Mouse (Mus musculus) cerebellum, adult 2 months (tissue): ENCODE measurements around the gene Bhlha15. TPM values are rescaled to one million over a fixed set of nuclear protein-coding genes. Genes with fewer than 3 reads are reported as not detected.
A peak's percentile ranks its signal among the peaks of the same experiment; 100 is the strongest.

Source experiments
- DNase-seq, 2 experiments: peaks; one replicate each; pipeline ENCODE4 v3.0.0; 2021
- H3K27ac ChIP-seq: fragments of 200-500 bp; 2 replicates; pipeline ENCODE4 v1.5.1; 2012; ENCODE audit warnings: low read length, control low read depth, inconsistent platforms; ENCODE audit not compliant: insufficient read depth
- H3K27me3 ChIP-seq: fragments of 200-500 bp; 2 replicates; pipeline ENCODE4 v1.6.1; 2012; ENCODE audit warnings: inconsistent platforms, mild to moderate bottlenecking, low read length, moderate library complexity; ENCODE audit not compliant: control insufficient read depth, insufficient read depth
- H3K4me1 ChIP-seq: fragments of 200-500 bp; 2 replicates; pipeline ENCODE4 v1.6.1; 2011; ENCODE audit warnings: low read length; ENCODE audit not compliant: control insufficient read depth, insufficient read depth
- H3K4me3 ChIP-seq: fragments of 200-500 bp; replicated peaks from 2 replicates; pipeline ENCODE3; 2011; ENCODE audit warnings: mild to moderate bottlenecking, low read depth, low read length, control low read depth; ENCODE audit not compliant: insufficient read depth
- CTCF ChIP-seq: fragments of 200-500 bp; IDR thresholded peaks from 2 replicates; pipeline ENCODE4 v1.5.1; 2011; ENCODE audit warnings: low read depth, mild to moderate bottlenecking, control low read depth, low read length, moderate library complexity, borderline replicate concordance; ENCODE audit not compliant: insufficient read depth
- POLR2A ChIP-seq: fragments of 200-500 bp; IDR thresholded peaks from 2 replicates; pipeline ENCODE4 v1.6.1; 2011; ENCODE audit warnings: low read length, control low read depth, borderline replicate concordance; ENCODE audit not compliant: insufficient read depth
- WGBS: fragments of 180-500 bp; shearing (Covaris S2); methylation state at CpG from one replicate; pipeline ENCODE4 v1.1.7; 2018; 5-methylcytosine and 5-hydroxymethylcytosine counted together
- polyA plus RNA-seq: library from polyadenylated mRNA; depleted of rRNA; stranded (reverse); fragments of >200 nt; gene quantifications from 2 replicates; pipeline ENCODE4 v1.2.3, GENCODE M21; 2012

The Bhlha15 gene
- polyA plus RNA-seq, 1 experiment = 0.15 TPM

DNA sequence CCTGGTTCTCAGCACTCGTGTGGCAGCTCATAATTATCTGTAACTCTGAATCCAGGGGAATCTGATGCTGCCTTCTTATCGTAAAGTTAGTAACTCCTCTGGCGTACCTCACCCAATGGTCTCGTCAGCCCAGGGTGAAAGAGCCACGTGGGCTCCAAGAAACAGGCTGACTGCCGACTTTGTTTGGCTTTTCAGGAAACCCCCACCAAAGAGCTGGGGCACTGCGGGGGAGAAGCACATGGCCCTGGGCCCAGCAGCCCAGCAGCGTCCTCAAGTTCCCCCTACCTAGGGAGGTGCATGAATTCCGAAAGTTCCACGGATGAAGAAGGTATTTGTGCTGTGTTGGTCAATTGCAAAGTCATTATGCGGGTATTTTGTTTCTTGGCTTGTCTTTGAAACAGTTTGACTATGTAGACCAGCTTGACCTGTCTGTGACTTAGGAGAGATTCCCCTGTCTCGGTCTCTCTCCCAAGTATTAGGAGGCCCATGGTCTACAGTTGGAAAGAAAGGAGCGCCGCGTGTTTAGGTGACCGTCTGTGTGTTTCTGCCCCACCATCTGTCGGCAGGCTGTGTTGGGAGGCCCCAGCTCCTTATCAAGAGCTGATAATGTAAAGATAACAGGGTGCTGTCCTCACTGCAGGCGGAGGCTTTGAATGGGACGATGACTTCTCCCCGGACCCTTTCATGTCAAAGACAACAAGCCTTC lies 7.4 kb upstream of the Bhlha15 start:
- WGBS = 67% methylated on average over 20 of the region's 20 CpGs
- Histone ChIP-seq H3K27me3 (no peaks in the 10 kb centered on the region), H3K4me1 (peaks cover 16% of the 10 kb centered on the region), H3K4me3 (no peak overlapping the region), H3K27ac (no peak overlapping the region)
- no peak for DNase-seq
- TF ChIP-seq CTCF (no peak), POLR2A (no peak)

DNA sequence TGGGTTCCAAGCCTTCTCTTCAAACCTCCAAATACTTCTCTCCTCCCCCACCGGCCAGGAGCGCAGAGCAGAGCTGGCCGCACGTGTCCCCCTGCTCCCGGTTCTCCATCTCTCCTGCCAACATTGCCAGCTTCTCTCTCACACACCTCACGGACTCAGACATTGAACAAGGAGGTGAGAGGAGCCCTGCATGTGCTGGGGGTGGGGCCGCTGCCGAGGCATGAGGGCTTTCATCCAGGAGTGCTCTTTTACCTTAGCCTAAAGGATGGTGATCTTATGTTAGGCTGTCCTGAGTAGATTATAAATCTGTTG lies 6.9 kb upstream of the Bhlha15 start:
- no peak overlapping the region for H3K27ac ChIP-seq
- TF ChIP-seq POLR2A (no peak), CTCF (no peak)
- DNase-seq = no peak
- WGBS = 50% methylated on average over 8 of the region's 8 CpGs
- peaks cover 16% of the 10 kb centered on the region for H3K4me1 ChIP-seq
- H3K4me3 ChIP-seq = no peak overlapping the region
- no peaks in the 10 kb centered on the region for H3K27me3 ChIP-seq

DNA sequence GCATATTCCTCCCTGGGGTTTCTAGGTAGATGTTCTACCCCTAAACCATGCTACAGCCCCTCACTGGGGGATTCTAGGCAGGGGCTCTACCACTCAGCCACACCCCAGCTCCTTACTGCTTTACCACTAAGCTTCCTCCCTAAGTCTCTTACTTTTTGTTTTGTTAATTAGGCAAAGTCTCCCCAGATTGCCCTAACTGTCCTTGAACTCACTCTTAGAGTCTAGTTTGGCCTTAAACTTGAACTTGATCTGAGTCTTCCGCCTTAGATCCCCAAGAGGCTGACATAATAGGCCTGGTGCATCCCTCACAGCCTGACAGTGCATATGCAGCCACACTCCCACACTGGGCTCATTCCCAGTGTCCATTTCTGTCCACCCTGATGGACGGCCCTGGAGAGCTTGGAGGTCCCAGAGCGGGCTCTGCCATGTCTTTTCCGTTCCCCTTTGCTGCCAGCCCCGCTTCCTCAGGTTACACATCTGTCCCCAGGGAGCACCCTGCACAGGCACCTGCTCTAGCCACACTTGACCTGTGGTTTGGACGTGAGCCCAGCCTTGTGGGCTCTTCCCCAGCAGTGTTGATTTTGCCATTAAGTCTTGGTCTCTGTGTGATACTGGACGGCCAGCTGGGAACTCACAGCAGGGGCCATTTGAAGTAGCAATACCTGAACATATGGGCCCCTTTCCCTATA lies 6.3 kb upstream of the Bhlha15 start:
- Histone ChIP-seq H3K4me1 (peaks cover 16% of the 10 kb centered on the region), H3K27me3 (no peaks in the 10 kb centered on the region), H3K27ac (no peak overlapping the region), H3K4me3 (no peak overlapping the region)
- WGBS = 55% methylated on average over 7 of the region's 7 CpGs
- no peak for TF ChIP-seq POLR2A
- TF ChIP-seq CTCF = no peak
- DNase-seq = no peak

DNA sequence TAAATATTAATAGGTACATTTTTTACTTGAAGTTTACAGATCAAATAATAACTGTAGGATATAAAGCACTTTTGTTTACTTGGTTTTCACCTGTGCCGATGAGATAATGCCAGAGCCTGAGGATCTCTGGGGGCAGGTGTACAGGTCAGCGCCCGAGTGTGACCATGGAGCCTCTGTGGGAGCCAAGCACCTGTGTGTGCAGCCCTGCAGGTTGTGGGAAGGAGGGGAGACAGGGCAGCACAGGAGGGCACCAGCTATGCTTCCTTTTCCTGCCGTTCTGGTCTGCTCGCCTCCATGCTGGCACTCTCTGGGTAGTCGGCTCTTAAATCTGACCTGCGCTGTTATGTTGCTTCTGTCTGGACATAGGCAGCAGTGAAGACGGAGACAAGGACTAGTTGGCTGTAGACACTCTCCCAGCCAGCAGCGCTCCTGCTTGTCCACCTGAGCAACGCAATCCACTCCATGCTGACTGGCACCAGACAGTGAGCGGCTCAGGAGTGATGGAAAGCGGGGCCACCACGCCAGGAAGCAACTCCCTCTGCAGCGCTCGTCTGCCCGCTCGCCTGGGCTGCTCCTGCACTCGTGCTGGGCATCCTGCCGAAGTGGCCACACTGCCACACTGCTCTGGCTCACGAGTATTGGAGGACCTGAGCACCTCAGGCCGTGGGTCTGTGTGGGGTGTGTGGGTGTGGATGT lies 5.6 kb upstream of the Bhlha15 start:
- no peak for TF ChIP-seq POLR2A
- TF ChIP-seq CTCF = no peak
- no peak overlapping the region for H3K27ac ChIP-seq
- no peaks in the 10 kb centered on the region for H3K27me3 ChIP-seq
- 22% methylated on average over 21 of the region's 21 CpGs for WGBS
- peaks cover 16% of the 10 kb centered on the region for H3K4me1 ChIP-seq
- no peak overlapping the region for H3K4me3 ChIP-seq
- DNase-seq = peak; percentile 51 to 57

DNA sequence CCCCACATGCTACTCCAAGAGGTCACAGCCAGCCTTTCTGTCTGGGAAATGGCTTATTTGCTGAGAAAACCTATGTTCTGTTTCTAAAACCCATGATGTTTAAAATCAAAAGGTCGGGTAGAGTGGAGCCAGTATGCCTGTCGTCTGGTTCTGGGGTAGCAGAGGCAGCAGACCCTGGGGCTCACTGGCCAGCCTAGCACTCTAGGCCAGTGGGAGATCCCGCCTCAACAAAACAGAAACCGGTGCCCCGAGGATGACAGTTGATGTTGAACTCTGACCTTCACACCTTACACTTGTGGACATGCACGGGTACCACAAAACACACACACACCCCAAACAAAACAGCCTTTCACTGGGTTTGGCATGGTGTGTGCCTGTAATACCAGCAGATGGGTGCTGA lies 1.7 kb upstream of the Bhlha15 start:
- TF ChIP-seq CTCF (no peak), POLR2A (no peak)
- Histone ChIP-seq H3K27me3 (no peaks in the 10 kb centered on the region), H3K4me1 (peaks cover 18% of the 10 kb centered on the region), H3K27ac (no peak overlapping the region), H3K4me3 (no peak overlapping the region)
- WGBS = 76% methylated on average over 6 of the region's 6 CpGs
- DNase-seq = no peak

DNA sequence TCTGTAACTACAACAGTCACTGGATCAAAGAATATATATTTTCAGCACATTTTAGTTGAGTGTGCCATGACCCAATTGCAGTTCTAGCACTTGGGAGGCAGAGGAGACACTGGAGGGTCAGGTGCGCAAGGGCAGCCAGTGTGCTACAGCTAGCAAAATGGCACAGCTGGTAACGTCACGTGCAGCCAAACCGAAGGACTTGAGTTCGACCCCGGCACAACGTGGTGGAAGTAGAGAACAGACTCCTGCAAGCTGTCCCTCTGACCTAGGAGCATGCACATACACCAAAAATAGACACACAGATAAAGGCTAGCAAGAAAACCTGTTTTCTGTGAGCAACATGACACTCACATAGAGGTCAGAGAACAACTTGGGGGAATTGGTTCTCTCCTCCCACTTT lies 759 bp upstream of the Bhlha15 start:
- DNase-seq = no peak
- Histone ChIP-seq H3K4me1 (peaks cover 11% of the 10 kb centered on the region), H3K27ac (no peak overlapping the region), H3K4me3 (no peak overlapping the region), H3K27me3 (no peaks in the 10 kb centered on the region)
- WGBS = 63% methylated on average over 7 of the region's 7 CpGs
- TF ChIP-seq CTCF (no peak), POLR2A (no peak)

DNA sequence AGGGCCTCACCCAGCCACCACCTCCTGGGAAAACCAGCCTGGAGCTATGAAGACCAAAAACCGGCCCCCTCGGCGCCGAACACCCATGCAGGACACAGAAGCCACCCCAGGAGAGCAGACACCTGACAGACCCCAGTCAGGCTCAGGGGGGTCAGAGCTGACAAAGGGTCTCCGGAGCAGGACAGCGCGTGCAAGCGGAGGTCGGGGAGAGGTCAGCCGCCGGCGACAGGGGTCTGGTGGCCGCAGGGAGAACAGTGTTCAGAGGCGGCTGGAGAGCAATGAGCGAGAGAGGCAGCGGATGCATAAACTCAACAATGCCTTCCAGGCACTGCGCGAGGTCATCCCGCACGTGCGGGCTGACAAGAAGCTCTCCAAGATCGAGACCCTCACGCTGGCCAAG lies 940 bp downstream of the Bhlha15 start:
- WGBS = 67% methylated on average over 23 of the region's 23 CpGs
- H3K4me3 ChIP-seq = no peak overlapping the region
- no peaks in the 10 kb centered on the region for H3K27me3 ChIP-seq
- TF ChIP-seq POLR2A (no peak), CTCF (no peak)
- DNase-seq = no peak
- peaks cover 8% of the 10 kb centered on the region for H3K4me1 ChIP-seq
- H3K27ac ChIP-seq = no peak overlapping the region

DNA sequence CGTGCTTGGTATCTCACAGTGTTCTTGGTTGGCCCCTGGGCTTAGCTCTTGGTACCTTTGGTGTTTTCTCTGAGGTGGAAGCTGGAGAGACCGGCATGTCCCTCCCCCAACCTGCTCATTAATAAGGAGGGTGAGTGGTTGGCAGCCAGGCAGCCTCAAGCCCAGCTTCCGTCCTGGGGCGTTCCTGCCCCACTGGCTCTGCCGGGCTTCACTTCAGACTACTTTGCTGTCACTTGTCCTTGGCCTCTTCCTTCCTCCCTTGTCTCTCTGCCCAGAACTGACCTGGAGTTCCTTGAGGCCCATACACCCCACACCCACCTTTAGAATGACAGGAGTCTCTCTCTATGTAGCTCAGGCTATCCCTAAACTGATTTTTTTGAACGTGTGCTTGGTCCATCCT lies 2.6 kb downstream of the Bhlha15 start:
- peaks cover 8% of the 10 kb centered on the region for H3K4me1 ChIP-seq
- no peaks in the 10 kb centered on the region for H3K27me3 ChIP-seq
- H3K4me3 ChIP-seq = no peak overlapping the region
- WGBS = 68% methylated on average over 6 of the region's 6 CpGs
- no peak overlapping the region for H3K27ac ChIP-seq
- DNase-seq = no peak
- TF ChIP-seq CTCF (no peak), POLR2A (no peak)
